Mouse (Mus musculus): Measurements from ENCODE around the gene Olfr45. TPM values are rescaled to one million over a fixed set of nuclear protein-coding genes. Genes with fewer than 3 reads are reported as not detected.

The Olfr45 gene
- polyA plus RNA-seq, 1 experiment from 2014 or later, result not detected

GRCm38 (mm10) chr7:140725558-140725957, 43.8 kb downstream of the Olfr45 start:
- ATAC-seq (ENCODE audit: insufficient number of reproducible peaks, insufficient read depth, low FRiP score, low TSS enrichment), result no peak
- no peaks in the 10 kb centered on the region for H3K36me3 ChIP-seq
- no peak overlapping the region for H3K27ac ChIP-seq
- H3K9ac ChIP-seq, result no peak overlapping the region
- H3K9me3 ChIP-seq, result no peaks in the 10 kb centered on the region
- no peak overlapping the region for H3K4me2 ChIP-seq (replicated peaks)
- no peak overlapping the region for H3K4me3 ChIP-seq
- H3K4me1 ChIP-seq, result no peaks in the 10 kb centered on the region
- H3K27me3 ChIP-seq, result no peaks in the 10 kb centered on the region

- WGBS, result 77% methylated on average over 2 of the region's 2 CpGs
- Histone ChIP-seq H3K36me3 (no peaks in the 10 kb centered on the region), H3K27me3 (no peaks in the 10 kb centered on the region), H3K9ac (no peak overlapping the region), H3K4me3 (no peak overlapping the region), H3K27ac (no peak overlapping the region), H3K4me1 (no peaks in the 10 kb centered on the region), H3K4me2 (replicated peaks) (no peak overlapping the region), H3K9me3 (no peaks in the 10 kb centered on the region)
- ATAC-seq (ENCODE audit: insufficient number of reproducible peaks, insufficient read depth, low FRiP score, low TSS enrichment), result no peak
These were observed 51.4 kb downstream of the Olfr45 start for GRCm38 (mm10) chr7:140733162-140733561.

Other genes with a start within 250 kb of the Olfr45 start
- not detected in 2 replicates for gene Olfr533, start 218.6 kb upstream of the Olfr45 start, polyA plus RNA-seq (2016; fragmentation: Nextera tagmentation; extraction: Ambion mirVana)
- not detected in 2 replicates for gene Olfr535, start 197.7 kb upstream of the Olfr45 start, polyA plus RNA-seq (2016; fragmentation: Nextera tagmentation; extraction: Ambion mirVana)
- not detected in 2 replicates for gene Olfr536, start 174.6 kb upstream of the Olfr45 start, polyA plus RNA-seq (2016; fragmentation: Nextera tagmentation; extraction: Ambion mirVana)
- gene Olfr538, start 114.1 kb upstream of the Olfr45 start, polyA plus RNA-seq (2016; fragmentation: Nextera tagmentation; extraction: Ambion mirVana), result not detected in 2 replicates
- not detected in 2 replicates for gene Olfr46, start 80.7 kb upstream of the Olfr45 start, polyA plus RNA-seq (2016; fragmentation: Nextera tagmentation; extraction: Ambion mirVana)
- not detected in 2 replicates for gene Olfr61, start 53.0 kb upstream of the Olfr45 start, polyA plus RNA-seq (2016; fragmentation: Nextera tagmentation; extraction: Ambion mirVana)
- not detected in 2 replicates for gene Olfr53, start 35.5 kb upstream of the Olfr45 start, polyA plus RNA-seq (2016; fragmentation: Nextera tagmentation; extraction: Ambion mirVana)
- 0.01 and 0.03 TPM in 2 replicates for gene Olfr539, start 22.0 kb upstream of the Olfr45 start, polyA plus RNA-seq (2016; fragmentation: Nextera tagmentation; extraction: Ambion mirVana)
- not detected in 2 replicates for gene Olfr541, start 15.3 kb downstream of the Olfr45 start, polyA plus RNA-seq (2016; fragmentation: Nextera tagmentation; extraction: Ambion mirVana)
- not detected in 2 replicates for gene Cyp2e1, start 81.8 kb downstream of the Olfr45 start, polyA plus RNA-seq (2016; fragmentation: Nextera tagmentation; extraction: Ambion mirVana)
- 0.14 and 0.33 TPM in 2 replicates for gene Syce1, start 105.9 kb downstream of the Olfr45 start, polyA plus RNA-seq (2016; fragmentation: Nextera tagmentation; extraction: Ambion mirVana)
- gene Zfp941, start 140.2 kb downstream of the Olfr45 start, polyA plus RNA-seq (2016; fragmentation: Nextera tagmentation; extraction: Ambion mirVana), result 3.7 and 4.2 TPM in 2 replicates
- 2.1 and 2.6 TPM in 2 replicates for gene Urah, start 153.1 kb downstream of the Olfr45 start, polyA plus RNA-seq (2016; fragmentation: Nextera tagmentation; extraction: Ambion mirVana)
- not detected in 2 replicates for gene Scgb1c1, start 163.6 kb downstream of the Olfr45 start, polyA plus RNA-seq (2016; fragmentation: Nextera tagmentation; extraction: Ambion mirVana)
- gene Odf3, start 165.9 kb downstream of the Olfr45 start, polyA plus RNA-seq (2016; fragmentation: Nextera tagmentation; extraction: Ambion mirVana), result not detected in 2 replicates
- gene Gm45785, start 174.4 kb downstream of the Olfr45 start, polyA plus RNA-seq (2016; fragmentation: Nextera tagmentation; extraction: Ambion mirVana), result not detected in 2 replicates
- gene Ric8a, start 175.0 kb downstream of the Olfr45 start, polyA plus RNA-seq (2016; fragmentation: Nextera tagmentation; extraction: Ambion mirVana), result 69.2 and 76.6 TPM in 2 replicates
- 36.0 and 44.3 TPM in 2 replicates for gene Bet1l, start 175.6 kb downstream of the Olfr45 start, polyA plus RNA-seq (2016; fragmentation: Nextera tagmentation; extraction: Ambion mirVana)
- 274 and 291 TPM in 2 replicates for gene Psmd13, start 200.0 kb downstream of the Olfr45 start, polyA plus RNA-seq (2016; fragmentation: Nextera tagmentation; extraction: Ambion mirVana)
- gene Sirt3, start 200.4 kb downstream of the Olfr45 start, polyA plus RNA-seq (2016; fragmentation: Nextera tagmentation; extraction: Ambion mirVana), result 25.3 and 26.1 TPM in 2 replicates
- gene Cox8b, start 218.5 kb downstream of the Olfr45 start, polyA plus RNA-seq (2016; fragmentation: Nextera tagmentation; extraction: Ambion mirVana), result 2.4 TPM in 2 replicates
- 0.13 and 0.23 TPM in 2 replicates for gene Nlrp6, start 239.0 kb downstream of the Olfr45 start, polyA plus RNA-seq (2016; fragmentation: Nextera tagmentation; extraction: Ambion mirVana)